Mouse (Mus musculus) layer of hippocampus, postnatal 14 days (tissue): ENCODE measurements around the gene Il27. TPM values are rescaled to one million over a fixed set of nuclear protein-coding genes. Genes with fewer than 3 reads are reported as not detected.
A peak's percentile ranks its signal among the peaks of the same experiment; 100 is the strongest.

Experiments used
- DNase-seq, 2 experiments: peaks; one replicate each; pipeline ENCODE4 v3.0.0; 2021 to 2022; ENCODE audit warnings: low spot score in 2 of 2, mixed read lengths in 1 of 2
- long read RNA-seq, 2 experiments: library from polyadenylated mRNA; stranded (forward); transcript quantifications; one replicate each; pipeline ENCODE4 v2.0.0; 2021
- total RNA-seq, 2 experiments: library from RNA; stranded (reverse); gene quantifications; 2 replicates each; pipeline ENCODE4 v1.2.3; 2021

Gene Il27
- not detected for total RNA-seq
- long read RNA-seq, experiment 1 = 0 reads
- long read RNA-seq, experiment 2 = 0 reads

- no peak for DNase-seq
Observed at GRCm38 (mm10) chr7:126594862-126595561, at the start of gene Il27. Gene Il27, minus strand, starts transcription at chr7:126594941.

GRCm38 (mm10) chr7:126644345-126644744 lies 49.6 kb upstream of the Il27 start:
- DNase-seq = no peak

GRCm38 (mm10) chr7:126643244-126643617 lies 48.5 kb upstream of the Il27 start:
- DNase-seq = peak; percentile 7 to 42

- no peak for DNase-seq
Observed at GRCm38 (mm10) chr7:126642545-126643243, 48.0 kb upstream of the Il27 start.

- DNase-seq = peak in 1 of 2 experiments; percentile 34
Observed at GRCm38 (mm10) chr7:126636733-126637520, 42.2 kb upstream of the Il27 start.

- DNase-seq = no peak
Observed at GRCm38 (mm10) chr7:126635375-126635774, 40.6 kb upstream of the Il27 start.

GRCm38 (mm10) chr7:126632478-126632877 lies 37.7 kb upstream of the Il27 start:
- DNase-seq = no peak

GRCm38 (mm10) chr7:126630824-126631518 lies 36.2 kb upstream of the Il27 start, which contains the start of gene Nupr1:
Gene Nupr1, minus strand, starts transcription at chr7:126630861.
- DNase-seq = no peak

- no peak for DNase-seq
Observed at GRCm38 (mm10) chr7:126629915-126630314, 35.2 kb upstream of the Il27 start.

GRCm38 (mm10) chr7:126628111-126628510 lies 33.4 kb upstream of the Il27 start:
- DNase-seq = no peak

- no peak for DNase-seq
Observed at GRCm38 (mm10) chr7:126625807-126626600, 31.3 kb upstream of the Il27 start.

GRCm38 (mm10) chr7:126625369-126625768 lies 30.6 kb upstream of the Il27 start:
- peak; percentile 11 to 24 for DNase-seq

GRCm38 (mm10) chr7:126624774-126625173 lies 30.0 kb upstream of the Il27 start:
- no peak for DNase-seq

GRCm38 (mm10) chr7:126623381-126623780 lies 28.6 kb upstream of the Il27 start:
- DNase-seq = no peak

- DNase-seq = no peak
Observed at GRCm38 (mm10) chr7:126621452-126622359, 27.0 kb upstream of the Il27 start.

- no peak for DNase-seq
Observed at GRCm38 (mm10) chr7:126619559-126620275, 25.0 kb upstream of the Il27 start.

GRCm38 (mm10) chr7:126616707-126617106 lies 22.0 kb upstream of the Il27 start:
- DNase-seq = no peak

- no peak for DNase-seq
Observed at GRCm38 (mm10) chr7:126612736-126613135, 18.0 kb upstream of the Il27 start.

GRCm38 (mm10) chr7:126607796-126608195 lies 13.1 kb upstream of the Il27 start:
- DNase-seq = no peak
